Mouse (Mus musculus) spleen, adult 2 months (tissue): Measurements from ENCODE around the gene Mrpl34.

Source experiments
- CTCF ChIP-seq: fragments of 200-500 bp; IDR thresholded peaks from 2 replicates; pipeline ENCODE4 v1.5.1; 2011; ENCODE audit warnings: mild to moderate bottlenecking, inconsistent platforms; ENCODE audit not compliant: insufficient read depth, insufficient read length, insufficient replicate concordance; ENCODE audit errors: extremely low read depth
- POLR2A ChIP-seq: fragments of 200-500 bp; IDR thresholded peaks from 2 replicates; pipeline ENCODE4 v1.6.1; 2011; ENCODE audit warnings: low read depth, low read length, inconsistent platforms

DNA sequence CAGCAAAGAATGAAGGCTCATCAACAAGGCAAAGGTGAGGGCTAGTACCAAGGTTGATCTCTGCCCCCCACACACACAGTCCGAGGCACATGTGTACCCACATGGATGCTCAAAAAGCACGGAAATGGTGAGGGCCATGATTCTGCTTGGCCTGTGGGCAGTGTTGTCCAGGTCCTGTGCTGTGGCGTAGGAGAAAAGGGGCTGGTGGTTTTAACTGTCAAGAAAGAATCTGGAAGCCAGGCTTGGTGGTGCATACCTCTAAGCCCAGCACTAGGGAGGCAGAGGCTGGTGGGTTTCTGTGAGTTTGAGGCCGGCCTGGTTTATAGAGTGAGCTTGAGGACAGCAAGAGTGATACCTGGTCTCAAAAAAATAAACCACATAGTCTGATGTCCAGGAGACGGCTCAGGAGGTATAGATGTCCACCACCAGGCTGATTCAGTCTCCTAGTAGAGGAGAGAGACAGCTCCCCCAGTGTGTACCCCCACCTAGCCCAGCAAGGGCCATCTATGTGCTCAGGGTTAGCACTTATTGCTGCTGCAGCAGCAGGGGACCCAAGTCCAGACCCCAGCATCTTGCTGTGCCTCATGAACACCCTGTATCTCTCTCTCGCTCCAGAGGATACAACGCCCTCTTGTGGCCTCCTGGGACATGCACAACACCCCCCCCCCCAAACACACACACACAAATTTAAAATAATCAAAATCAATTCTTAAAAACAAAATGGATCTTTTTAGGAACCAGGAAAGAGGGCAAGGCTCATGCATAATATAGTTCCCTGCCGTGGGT, 8.0 kb downstream of the Mrpl34 start:
- TF ChIP-seq CTCF (no peak), POLR2A (no peak)
